Mouse (Mus musculus): ENCODE results near the gene Nr1h2. TPM values are rescaled to one million over a fixed set of nuclear protein-coding genes. Genes with fewer than 3 reads are reported as not detected.

Gene Nr1h2
- polyA plus RNA-seq, 1 experiment from 2014 or later, result 73.5 TPM

GRCm38 (mm10) chr7:44531946-44532732 lies 21.6 kb downstream of the Nr1h2 start, which contains the start of gene Spib:
Gene Spib, minus strand, starts transcription at chr7:44532071.
- H3K36me3 ChIP-seq (ENCODE audit: control insufficient read depth, insufficient read depth), result peaks cover 16% of the 10 kb centered on the region

GRCm38 (mm10) chr7:44531207-44531606 lies 22.5 kb downstream of the Nr1h2 start:
- peaks cover 14% of the 10 kb centered on the region for H3K36me3 ChIP-seq (ENCODE audit: control insufficient read depth, insufficient read depth)
- H3K27ac ChIP-seq (ENCODE audit: low read length), result no peak overlapping the region; the same call in 1 of the 2 replicates
- no peak overlapping the region for H3K4me2 ChIP-seq (ENCODE audit: low read depth, low read length)
- H3K4me3 ChIP-seq (ENCODE audit: low read length), result peak overlapping the region; percentile 4; the same call in 1 of the 2 replicates
- ATAC-seq (replicated peaks; ENCODE audit: extremely low read depth, insufficient read depth, low FRiP score), result no peak
- peaks cover 11% of the 10 kb centered on the region for H3K27me3 ChIP-seq (ENCODE audit: control insufficient read depth, insufficient read depth, low read length)
- WGBS, result 26% methylated on average over 5 of the region's 5 CpGs
- H3K4me1 ChIP-seq (ENCODE audit: control insufficient read depth, insufficient read depth, low read length), result peaks cover 4% of the 10 kb centered on the region; the same call in 1 of the 2 replicates
- no peak overlapping the region for H3K9ac ChIP-seq (ENCODE audit: low read length)
- no peaks in the 10 kb centered on the region for H3K9me3 ChIP-seq (replicated peaks; ENCODE audit: control insufficient read depth, low read length)

More at GRCm38 (mm10) chr7:44531946-44532732, 21.6 kb downstream of the Nr1h2 start, which contains the start of gene Spib:
- 87% methylated on average over 4 of the region's 4 CpGs for WGBS
- Histone ChIP-seq H3K27me3 (ENCODE audit: control insufficient read depth, insufficient read depth, low read length) (peaks cover 8% of the 10 kb centered on the region), H3K4me3 (ENCODE audit: low read length) (peak within 1 kb of the TSS; percentile 4; the same call in 1 of the 2 replicates), H3K9me3 (replicated peaks; ENCODE audit: control insufficient read depth, low read length) (no peaks in the 10 kb centered on the region), H3K27ac (ENCODE audit: low read length) (no peak within 1 kb of the TSS; the same call in 1 of the 2 replicates), H3K9ac (ENCODE audit: low read length) (no peak within 1 kb of the TSS), H3K4me2 (ENCODE audit: low read depth, low read length) (no peak within 1 kb of the TSS), H3K4me1 (ENCODE audit: control insufficient read depth, insufficient read depth, low read length) (peaks cover 13% of the 10 kb centered on the region)
- no peak for ATAC-seq (replicated peaks; ENCODE audit: extremely low read depth, insufficient read depth, low FRiP score)

- no peaks in the 10 kb centered on the region for H3K9me3 ChIP-seq (replicated peaks; ENCODE audit: control insufficient read depth, low read length)
- no peak overlapping the region for H3K4me2 ChIP-seq (ENCODE audit: low read depth, low read length)
- H3K4me1 ChIP-seq (ENCODE audit: control insufficient read depth, insufficient read depth, low read length), result peaks cover 2% of the 10 kb centered on the region
- H3K36me3 ChIP-seq (ENCODE audit: control insufficient read depth, insufficient read depth), result peaks cover 7% of the 10 kb centered on the region
- H3K4me3 ChIP-seq (ENCODE audit: low read length), result no peak overlapping the region
- WGBS, result 83% methylated on average over 3 of the region's 3 CpGs
- H3K27me3 ChIP-seq (ENCODE audit: control insufficient read depth, insufficient read depth, low read length), result peaks cover 11% of the 10 kb centered on the region
- ATAC-seq (replicated peaks; ENCODE audit: extremely low read depth, insufficient read depth, low FRiP score), result no peak
- no peak overlapping the region for H3K27ac ChIP-seq (ENCODE audit: low read length)
- no peak overlapping the region for H3K9ac ChIP-seq (ENCODE audit: low read length)
Measured at GRCm38 (mm10) chr7:44530507-44530906, 23.2 kb downstream of the Nr1h2 start.

GRCm38 (mm10) chr7:44529518-44529917 lies 24.2 kb downstream of the Nr1h2 start:
- ATAC-seq (replicated peaks; ENCODE audit: extremely low read depth, insufficient read depth, low FRiP score), result no peak
- Histone ChIP-seq H3K4me2 (ENCODE audit: low read depth, low read length) (no peak overlapping the region), H3K4me1 (ENCODE audit: control insufficient read depth, insufficient read depth, low read length) (peaks cover 12% of the 10 kb centered on the region), H3K9ac (ENCODE audit: low read length) (no peak overlapping the region), H3K27ac (ENCODE audit: low read length) (no peak overlapping the region), H3K36me3 (ENCODE audit: control insufficient read depth, insufficient read depth) (peaks cover 4% of the 10 kb centered on the region; the same call in 1 of the 2 replicates), H3K9me3 (replicated peaks; ENCODE audit: control insufficient read depth, low read length) (no peaks in the 10 kb centered on the region), H3K4me3 (ENCODE audit: low read length) (no peak overlapping the region), H3K27me3 (ENCODE audit: control insufficient read depth, insufficient read depth, low read length) (peaks cover 11% of the 10 kb centered on the region)
- 74% methylated on average over 5 of the region's 5 CpGs for WGBS

GRCm38 (mm10) chr7:44527483-44528398 lies 26.0 kb downstream of the Nr1h2 start:
- no peaks in the 10 kb centered on the region for H3K36me3 ChIP-seq (ENCODE audit: control insufficient read depth, insufficient read depth)
- peak overlapping the region; percentile 39 for H3K4me3 ChIP-seq (ENCODE audit: low read length)
- peak overlapping the region; percentile 82 for H3K4me2 ChIP-seq (ENCODE audit: low read depth, low read length)
- H3K9ac ChIP-seq (ENCODE audit: low read length), result peak overlapping the region; percentile 75
- peaks cover 15% of the 10 kb centered on the region for H3K4me1 ChIP-seq (ENCODE audit: control insufficient read depth, insufficient read depth, low read length)
- peak; percentile 26; the same call in 1 of the 2 replicates for ATAC-seq (replicated peaks; ENCODE audit: extremely low read depth, insufficient read depth, low FRiP score)
- peaks cover 18% of the 10 kb centered on the region for H3K27me3 ChIP-seq (ENCODE audit: control insufficient read depth, insufficient read depth, low read length)
- H3K9me3 ChIP-seq (replicated peaks; ENCODE audit: control insufficient read depth, low read length), result no peaks in the 10 kb centered on the region
- H3K27ac ChIP-seq (ENCODE audit: low read length), result 0 out of 2 replicates have a peak overlapping the region, but pooled peaks have one; percentile 20
- 6% methylated on average over 40 of the region's 40 CpGs for WGBS

- 83% methylated on average over 14 of the region's 14 CpGs for WGBS
- Histone ChIP-seq H3K4me3 (ENCODE audit: low read length) (no peak overlapping the region), H3K27ac (ENCODE audit: low read length) (no peak overlapping the region), H3K4me1 (ENCODE audit: control insufficient read depth, insufficient read depth, low read length) (peaks cover 16% of the 10 kb centered on the region), H3K9me3 (replicated peaks; ENCODE audit: control insufficient read depth, low read length) (no peaks in the 10 kb centered on the region), H3K27me3 (ENCODE audit: control insufficient read depth, insufficient read depth, low read length) (peaks cover 28% of the 10 kb centered on the region), H3K36me3 (ENCODE audit: control insufficient read depth, insufficient read depth) (no peaks in the 10 kb centered on the region), H3K9ac (ENCODE audit: low read length) (no peak overlapping the region), H3K4me2 (ENCODE audit: low read depth, low read length) (no peak overlapping the region)
- ATAC-seq (replicated peaks; ENCODE audit: extremely low read depth, insufficient read depth, low FRiP score), result no peak
Measured at GRCm38 (mm10) chr7:44526414-44527154, 27.2 kb downstream of the Nr1h2 start.

- Histone ChIP-seq H3K9ac (ENCODE audit: low read length) (peak overlapping the region; percentile 65), H3K9me3 (replicated peaks; ENCODE audit: control insufficient read depth, low read length) (no peaks in the 10 kb centered on the region), H3K27ac (ENCODE audit: low read length) (peak overlapping the region; percentile 64), H3K4me3 (ENCODE audit: low read length) (peak overlapping the region; percentile 29), H3K4me2 (ENCODE audit: low read depth, low read length) (peak overlapping the region; percentile 62), H3K4me1 (ENCODE audit: control insufficient read depth, insufficient read depth, low read length) (peaks cover 17% of the 10 kb centered on the region), H3K36me3 (ENCODE audit: control insufficient read depth, insufficient read depth) (no peaks in the 10 kb centered on the region), H3K27me3 (ENCODE audit: control insufficient read depth, insufficient read depth, low read length) (peaks cover 37% of the 10 kb centered on the region)
- 18% methylated on average over 22 of the region's 22 CpGs for WGBS
- peak; percentile 71 for ATAC-seq (replicated peaks; ENCODE audit: extremely low read depth, insufficient read depth, low FRiP score)
Measured at GRCm38 (mm10) chr7:44525126-44525832, 28.5 kb downstream of the Nr1h2 start.

- Histone ChIP-seq H3K4me1 (ENCODE audit: control insufficient read depth, insufficient read depth, low read length) (peaks cover 17% of the 10 kb centered on the region), H3K4me2 (ENCODE audit: low read depth, low read length) (peak within 1 kb of the TSS; percentile 62), H3K27ac (ENCODE audit: low read length) (peak within 1 kb of the TSS; percentile 64), H3K4me3 (ENCODE audit: low read length) (peak within 1 kb of the TSS; percentile 29), H3K9me3 (replicated peaks; ENCODE audit: control insufficient read depth, low read length) (no peaks in the 10 kb centered on the region; the same call in 1 of the 2 replicates), H3K9ac (ENCODE audit: low read length) (peak within 1 kb of the TSS; percentile 65), H3K27me3 (ENCODE audit: control insufficient read depth, insufficient read depth, low read length) (peaks cover 37% of the 10 kb centered on the region), H3K36me3 (ENCODE audit: control insufficient read depth, insufficient read depth) (no peaks in the 10 kb centered on the region)
- 25% methylated on average over 12 of the region's 12 CpGs for WGBS
- ATAC-seq (replicated peaks; ENCODE audit: extremely low read depth, insufficient read depth, low FRiP score), result peak; percentile 38; the same call in 1 of the 2 replicates
Measured at GRCm38 (mm10) chr7:44524502-44524901, 29.2 kb downstream of the Nr1h2 start, which contains the start of gene Mybpc2. Gene Mybpc2, minus strand, starts transcription at chr7:44524656.

All from heart, embryonic 16.5 days (tissue).